Mouse (Mus musculus) MEL (cell line): Measurements from ENCODE around the gene D430041D05Rik. TPM values are rescaled to one million over a fixed set of nuclear protein-coding genes. Genes with fewer than 3 reads are reported as not detected.

Experiments used
- DNase-seq: peaks from one replicate; pipeline ENCODE4 v3.0.0; 2011; ENCODE audit warnings: low read depth, low spot score
- H3K27ac ChIP-seq: 2 replicates; pipeline ENCODE4 v1.5.1; 2012; ENCODE audit warnings: low read depth, mild to moderate bottlenecking, control low read depth, low read length, moderate library complexity; ENCODE audit not compliant: control insufficient read depth
- H3K27me3 ChIP-seq, 2 experiments: fragments of 150-350 bp in 1 of 2; sonication (generic) in 1 of 2; 2 replicates each; pipeline ENCODE4 v1.6.1; 2012; ENCODE audit warnings: low read length in 2 of 2, mild to moderate bottlenecking in 2 of 2, improper control_type of control experiment in 1 of 2, moderate library complexity in 1 of 2; ENCODE audit not compliant: insufficient read depth in 2 of 2, control insufficient read depth in 1 of 2
- H3K36me3 ChIP-seq, 2 experiments: 2 replicates each; pipeline ENCODE4 v1.6.1; 2012 to 2014; ENCODE audit warnings: low read length in 2 of 2, improper control_type of control experiment in 1 of 2, inconsistent platforms in 1 of 2, mild to moderate bottlenecking in 1 of 2; ENCODE audit not compliant: insufficient read depth in 2 of 2, control insufficient read depth in 1 of 2
- H3K4me1 ChIP-seq, 2 experiments: fragments of 150-350 bp in 1 of 2; sonication (generic) in 1 of 2; 2 replicates each; pipeline ENCODE4 v1.6.1; 2012; ENCODE audit warnings: low read length in 2 of 2, improper control_type of control experiment in 1 of 2, mild to moderate bottlenecking in 1 of 2; ENCODE audit not compliant: insufficient read depth in 2 of 2, control insufficient read depth in 1 of 2
- H3K4me3 ChIP-seq, 2 experiments: fragments of 150-350 bp in 1 of 2; sonication (generic) in 1 of 2; 2 replicates each; pipeline ENCODE4 v1.5.1; 2012; ENCODE audit warnings: low read depth in 2 of 2, low read length in 2 of 2, mild to moderate bottlenecking in 2 of 2, moderate library complexity in 2 of 2, control low read depth in 1 of 2, improper control_type of control experiment in 1 of 2; ENCODE audit not compliant: control insufficient read depth in 1 of 2, insufficient read depth in 1 of 2
- H3K79me2 ChIP-seq: 2 replicates; pipeline ENCODE4 v1.6.1; 2012; ENCODE audit warnings: mild to moderate bottlenecking, low read length, moderate library complexity; ENCODE audit not compliant: control insufficient read depth, poor library complexity, insufficient read depth
- H3K9ac ChIP-seq: 2 replicates; pipeline ENCODE4 v1.6.1; 2012; ENCODE audit warnings: low read depth, mild to moderate bottlenecking, control low read depth, low read length, moderate library complexity; ENCODE audit not compliant: control insufficient read depth, poor library complexity, severe bottlenecking
- H3K9me3 ChIP-seq: fragments of 150-350 bp; sonication (generic); replicated peaks from 2 replicates; pipeline ENCODE4 v1.6.1; 2012; ENCODE audit warnings: mild to moderate bottlenecking, low read length, improper control_type of control experiment, moderate library complexity; ENCODE audit not compliant: insufficient read depth
- BHLHE40 ChIP-seq: IDR thresholded peaks from 2 replicates; pipeline ENCODE4 v1.6.1; 2012; ENCODE audit warnings: low read depth, mild to moderate bottlenecking, inconsistent platforms, low read length, improper control_type of control experiment, borderline replicate concordance
- CHD1 ChIP-seq: IDR thresholded peaks from 2 replicates; pipeline ENCODE4 v1.6.1; 2012; ENCODE audit warnings: low read depth, mild to moderate bottlenecking, inconsistent platforms, low read length, improper control_type of control experiment
- CHD2 ChIP-seq: IDR thresholded peaks from 2 replicates; pipeline ENCODE4 v1.6.1; 2011; ENCODE audit warnings: low read length, improper control_type of control experiment
- CTCF ChIP-seq, 3 experiments: IDR thresholded peaks in 2 of 3; conservative IDR thresholded peaks in 1 of 3; 2 replicates each; pipeline ENCODE4 v1.5.1; 2011 to 2012; ENCODE audit warnings: low read length in 3 of 3, low read depth in 2 of 3, mild to moderate bottlenecking in 2 of 3, improper control_type of control experiment in 1 of 3, inconsistent platforms in 1 of 3, mixed read lengths in 1 of 3, moderate library complexity in 1 of 3; ENCODE audit not compliant: control insufficient read depth in 1 of 3, insufficient read depth in 1 of 3, poor library complexity in 1 of 3, severe bottlenecking in 1 of 3
- ELF1 ChIP-seq: IDR thresholded peaks from 2 replicates; pipeline ENCODE4 v1.6.1; 2014; ENCODE audit warnings: low read depth, mild to moderate bottlenecking, inconsistent platforms, low read length, improper control_type of control experiment, moderate library complexity
- EP300 ChIP-seq, 2 experiments: IDR thresholded peaks; 2 replicates each; pipeline ENCODE4 v1.6.1; 2011; ENCODE audit warnings: improper control_type of control experiment in 2 of 2, low read length in 2 of 2, low read depth in 1 of 2, mild to moderate bottlenecking in 1 of 2
- ETS1 ChIP-seq: IDR thresholded peaks from 2 replicates; pipeline ENCODE4 v1.6.1; 2012; ENCODE audit warnings: low read depth, mild to moderate bottlenecking, inconsistent platforms, low read length, improper control_type of control experiment, moderate library complexity
- GATA1 ChIP-seq: IDR thresholded peaks from 2 replicates; pipeline ENCODE4 v1.6.1; 2011; ENCODE audit warnings: low read depth, low read length, improper control_type of control experiment
- HCFC1 ChIP-seq: IDR thresholded peaks from 2 replicates; pipeline ENCODE4 v1.6.1; 2012; ENCODE audit warnings: low read depth, mild to moderate bottlenecking, inconsistent platforms, low read length, improper control_type of control experiment, moderate library complexity
- MAX ChIP-seq: IDR thresholded peaks from 2 replicates; pipeline ENCODE4 v1.6.1; 2011; ENCODE audit warnings: low read length, improper control_type of control experiment
- MAZ ChIP-seq: IDR thresholded peaks from 2 replicates; pipeline ENCODE4 v1.6.1; 2012; ENCODE audit warnings: low read depth, mild to moderate bottlenecking, inconsistent platforms, low read length, improper control_type of control experiment
- MEF2A ChIP-seq: IDR thresholded peaks from 2 replicates; pipeline ENCODE4 v1.6.1; 2014; ENCODE audit warnings: low read depth, mild to moderate bottlenecking, inconsistent platforms, low read length, improper control_type of control experiment; ENCODE audit not compliant: poor library complexity, insufficient replicate concordance, severe bottlenecking; ENCODE audit errors: extremely low read depth
- MXI1 ChIP-seq: IDR thresholded peaks from 2 replicates; pipeline ENCODE4 v1.6.1; 2011; ENCODE audit warnings: mild to moderate bottlenecking, low read depth, low read length, improper control_type of control experiment
- MYC ChIP-seq: IDR thresholded peaks from 2 replicates; pipeline ENCODE4 v1.6.1; 2011; ENCODE audit warnings: low read depth, mild to moderate bottlenecking, low read length, improper control_type of control experiment, moderate library complexity
- NELFE ChIP-seq: IDR thresholded peaks from 2 replicates; pipeline ENCODE4 v1.6.1; 2011; ENCODE audit warnings: low read depth, low read length, improper control_type of control experiment
- NRF1 ChIP-seq: IDR thresholded peaks from 2 replicates; pipeline ENCODE4 v1.6.1; 2014; ENCODE audit warnings: low read depth, mild to moderate bottlenecking, inconsistent platforms, low read length, improper control_type of control experiment, moderate library complexity; ENCODE audit not compliant: poor library complexity, insufficient read depth, severe bottlenecking
- POLR2A ChIP-seq, 2 experiments: IDR thresholded peaks; 2 replicates each; pipeline ENCODE4 v1.6.1; 2011 to 2012; ENCODE audit warnings: low read length in 2 of 2, mild to moderate bottlenecking in 2 of 2, control low read depth in 1 of 2, improper control_type of control experiment in 1 of 2, low read depth in 1 of 2, moderate library complexity in 1 of 2; ENCODE audit not compliant: control insufficient read depth in 1 of 2, insufficient read depth in 1 of 2, poor library complexity in 1 of 2
- POLR2AphosphoS2 ChIP-seq: IDR thresholded peaks from 2 replicates; pipeline ENCODE4 v1.6.1; 2011; ENCODE audit warnings: low read length, improper control_type of control experiment
- RAD21 ChIP-seq: IDR thresholded peaks from 2 replicates; pipeline ENCODE4 v1.6.1; 2011; ENCODE audit warnings: mild to moderate bottlenecking, low read depth, low read length, improper control_type of control experiment
- RCOR1 ChIP-seq: IDR thresholded peaks from 2 replicates; pipeline ENCODE4 v1.6.1; 2012; ENCODE audit warnings: low read depth, mild to moderate bottlenecking, inconsistent platforms, low read length, improper control_type of control experiment
- SIN3A ChIP-seq: IDR thresholded peaks from 2 replicates; pipeline ENCODE4 v1.6.1; 2012; ENCODE audit warnings: low read length, improper control_type of control experiment, inconsistent platforms
- SMC3 ChIP-seq: IDR thresholded peaks from 2 replicates; pipeline ENCODE4 v1.6.1; 2011; ENCODE audit warnings: low read depth, low read length, improper control_type of control experiment
- TAL1 ChIP-seq: IDR thresholded peaks from 2 replicates; pipeline ENCODE4 v1.6.1; 2012; ENCODE audit warnings: mild to moderate bottlenecking, inconsistent platforms, low read length, moderate library complexity, mixed read lengths
- TBP ChIP-seq: IDR thresholded peaks from 2 replicates; pipeline ENCODE4 v1.8.0; 2011; ENCODE audit warnings: low read depth, low read length, improper control_type of control experiment
- TCF12 ChIP-seq: IDR thresholded peaks from 2 replicates; pipeline ENCODE4 v1.6.1; 2014; ENCODE audit warnings: low read depth, mild to moderate bottlenecking, inconsistent platforms, low read length, improper control_type of control experiment, moderate library complexity
- UBTF ChIP-seq: IDR thresholded peaks from 2 replicates; pipeline ENCODE4 v1.6.1; 2012; ENCODE audit warnings: low read depth, mild to moderate bottlenecking, inconsistent platforms, low read length, improper control_type of control experiment, moderate library complexity, borderline replicate concordance; ENCODE audit not compliant: insufficient read depth
- USF2 ChIP-seq, 2 experiments: IDR thresholded peaks; 2 replicates each; pipeline ENCODE4 v1.6.1; 2011 to 2012; ENCODE audit warnings: improper control_type of control experiment in 2 of 2, low read length in 2 of 2, borderline replicate concordance in 1 of 2, inconsistent platforms in 1 of 2, low read depth in 1 of 2, mild to moderate bottlenecking in 1 of 2; ENCODE audit not compliant: insufficient read depth in 1 of 2
- ZC3H11A ChIP-seq: IDR thresholded peaks from 2 replicates; pipeline ENCODE4 v1.6.1; 2012; ENCODE audit warnings: low read depth, mild to moderate bottlenecking, inconsistent platforms, low read length, improper control_type of control experiment
- polyA plus RNA-seq, 2 experiments: library from polyadenylated mRNA; stranded (reverse) in 1 of 2; unstranded in 1 of 2; fragments of >175 nt in 1 of 2; fragments of >200 nt in 1 of 2; gene quantifications; 2 replicates each; pipeline versions ENCODE4 v1.2.1 to v1.2.4; 2012; ENCODE audit warnings: low replicate concordance in 2 of 2, low read depth in 1 of 2; ENCODE audit not compliant: insufficient read length in 2 of 2, insufficient read depth in 1 of 2, missing spikeins in 1 of 2
- total RNA-seq: library from RNA; depleted of rRNA; stranded (reverse); fragments of 300-350 nt; gene quantifications from 2 replicates; pipeline ENCODE4 v1.2.3, GENCODE M21; 2012

The D430041D05Rik gene
- total and polyA plus RNA-seq, 3 experiments = 0.46 to 1.1 TPM; not detected in 1

- Histone ChIP-seq H3K9ac (peak overlapping the region; percentile 59), H3K9me3 (no peaks in the 10 kb centered on the region)
- TF ChIP-seq MAZ (peak; percentile 94), NRF1 (no peak), SMC3 (peak; percentile 27), TBP (peak; percentile 80), CTCF (IDR thresholded peaks at IDR 0.05 in 2 of 3, conservative IDR thresholded peaks at IDR 0.05 in 1 of 3; ENCODE audit: control insufficient read depth in 1 of 3, insufficient read depth in 1 of 3, low read depth in 2 of 3, low read length in 3 of 3, poor library complexity in 1 of 3, severe bottlenecking in 1 of 3) (no peak; a peak in 1 of 6 replicates), POLR2A (IDR thresholded peaks at IDR 0.05; ENCODE audit: control insufficient read depth in 1 of 2, insufficient read depth in 1 of 2, low read depth in 1 of 2, low read length in 2 of 2, poor library complexity in 1 of 2) (peak in 1 of 2 experiments; percentile 59; a peak in 2 of 4 replicates), CHD2 (no peak), POLR2AphosphoS2 (no peak; the same call in 1 of the 2 replicates), EP300 (IDR thresholded peaks at IDR 0.05; ENCODE audit: low read depth in 1 of 2, low read length in 2 of 2) (peak; percentile 85 to 90), ETS1 (peak; percentile 76; the same call in 1 of the 2 replicates), TCF12 (peak; percentile 82), MYC (peak; percentile 58; the same call in 1 of the 2 replicates), RCOR1 (peak; percentile 84), SIN3A (peak; percentile 75; the same call in 1 of the 2 replicates), NELFE (peak; percentile 41; the same call in 1 of the 2 replicates), CHD1 (no peak), BHLHE40 (peak; percentile 75), MXI1 (peak; percentile 59), TAL1 (peak; percentile 64), UBTF (no peak), RAD21 (no peak), MAX (0 out of 2 replicates have a peak, but pooled peaks have one; percentile 14), ZC3H11A (0 out of 2 replicates have a peak, but pooled peaks have one; percentile 14), ELF1 (peak; percentile 82), HCFC1 (no peak; the same call in 1 of the 2 replicates), GATA1 (peak; percentile 59), USF2 (IDR thresholded peaks at IDR 0.05; ENCODE audit: borderline replicate concordance in 1 of 2, insufficient read depth in 1 of 2, low read depth in 1 of 2, low read length in 2 of 2) (no peak), MEF2A (no peak)
- TF ChIP-seq, all 39 proteins: peak for 18
- Histone ChIP-seq H3K4me1 (peaks cover 17 to 30% of the 10 kb centered on the region in 2 experiments), H3K36me3 (peaks cover 0 to 23% of the 10 kb centered on the region in 2 experiments; a peak in 2 of 4 replicates), H3K4me3 (peak overlapping the region; percentile 52 to 71), H3K79me2 (no peaks in the 10 kb centered on the region), H3K27me3 (no peaks in the 10 kb centered on the region), H3K27ac (peak overlapping the region; percentile 94)
- DNase-seq = peak; percentile 89
Observed at GRCm38 (mm10) chr2:104172695-104173348, 238.0 kb downstream of the D430041D05Rik start.
